Mouse (Mus musculus): Measurements from ENCODE around the gene Rab15.

- TF ChIP-seq CTCF (IDR thresholded peaks at IDR 0.05; ENCODE audit: extremely low read depth, insufficient read length, insufficient replicate concordance, low read depth, low read length) = no peak
- no peak for TF ChIP-seq POLR2A (IDR thresholded peaks at IDR 0.05; ENCODE audit: low read depth, low read length)
These were observed 16.6 kb upstream of the Rab15 start for GRCm38 (mm10) chr12:76839298-76839697.
